Mouse (Mus musculus) cerebellum, adult 2 months (tissue): ENCODE results near the gene Espn. TPM values are rescaled to one million over a fixed set of nuclear protein-coding genes. Genes with fewer than 3 reads are reported as not detected.

Source experiments
- DNase-seq, 2 experiments: peaks; one replicate each; pipeline ENCODE4 v3.0.0; 2021
- H3K27ac ChIP-seq: fragments of 200-500 bp; 2 replicates; pipeline ENCODE4 v1.5.1; 2012; ENCODE audit warnings: low read length, control low read depth, inconsistent platforms; ENCODE audit not compliant: insufficient read depth
- H3K27me3 ChIP-seq: fragments of 200-500 bp; 2 replicates; pipeline ENCODE4 v1.6.1; 2012; ENCODE audit warnings: inconsistent platforms, mild to moderate bottlenecking, low read length, moderate library complexity; ENCODE audit not compliant: control insufficient read depth, insufficient read depth
- H3K4me1 ChIP-seq: fragments of 200-500 bp; 2 replicates; pipeline ENCODE4 v1.6.1; 2011; ENCODE audit warnings: low read length; ENCODE audit not compliant: control insufficient read depth, insufficient read depth
- H3K4me3 ChIP-seq: fragments of 200-500 bp; replicated peaks from 2 replicates; pipeline ENCODE3; 2011; ENCODE audit warnings: mild to moderate bottlenecking, low read depth, low read length, control low read depth; ENCODE audit not compliant: insufficient read depth
- CTCF ChIP-seq: fragments of 200-500 bp; IDR thresholded peaks from 2 replicates; pipeline ENCODE4 v1.5.1; 2011; ENCODE audit warnings: low read depth, mild to moderate bottlenecking, control low read depth, low read length, moderate library complexity, borderline replicate concordance; ENCODE audit not compliant: insufficient read depth
- POLR2A ChIP-seq: fragments of 200-500 bp; IDR thresholded peaks from 2 replicates; pipeline ENCODE4 v1.6.1; 2011; ENCODE audit warnings: low read length, control low read depth, borderline replicate concordance; ENCODE audit not compliant: insufficient read depth
- WGBS: fragments of 180-500 bp; shearing (Covaris S2); methylation state at CpG from one replicate; pipeline ENCODE4 v1.1.7; 2018; 5-methylcytosine and 5-hydroxymethylcytosine counted together
- polyA plus RNA-seq: library from polyadenylated mRNA; depleted of rRNA; stranded (reverse); fragments of >200 nt; gene quantifications from 2 replicates; pipeline ENCODE4 v1.2.3, GENCODE M21; 2012

The Espn gene
- polyA plus RNA-seq, 1 experiment, result 7.1 TPM

- no peak for DNase-seq
- TF ChIP-seq POLR2A (no peak), CTCF (no peak)
- Histone ChIP-seq H3K27ac (no peak overlapping the region; the same call in 1 of the 2 replicates), H3K4me3 (no peak overlapping the region), H3K4me1 (peaks cover 41% of the 10 kb centered on the region), H3K27me3 (no peaks in the 10 kb centered on the region)
- 61% methylated on average over 11 of the region's 11 CpGs for WGBS
Observed at GRCm38 (mm10) chr4:152190096-152190653, 38.0 kb upstream of the Espn start.

GRCm38 (mm10) chr4:152189691-152190090 lies 37.5 kb upstream of the Espn start:
- no peaks in the 10 kb centered on the region for H3K27me3 ChIP-seq
- 85% methylated on average over 4 of the region's 4 CpGs for WGBS
- H3K27ac ChIP-seq, result peak overlapping the region; percentile 42; the same call in 1 of the 2 replicates

GRCm38 (mm10) chr4:152189071-152189470 lies 36.9 kb upstream of the Espn start:
- Histone ChIP-seq H3K27ac (no peak overlapping the region), H3K27me3 (no peaks in the 10 kb centered on the region), H3K4me1 (peaks cover 43% of the 10 kb centered on the region), H3K4me3 (no peak overlapping the region)
- TF ChIP-seq CTCF, result no peak
- no peak for TF ChIP-seq POLR2A
- DNase-seq, result no peak
- 90% methylated on average over 6 of the region's 6 CpGs for WGBS

More at GRCm38 (mm10) chr4:152189691-152190090, 37.5 kb upstream of the Espn start:
- H3K4me1 ChIP-seq, result peaks cover 43% of the 10 kb centered on the region
- TF ChIP-seq POLR2A (no peak), CTCF (no peak)
- no peak for DNase-seq
- no peak overlapping the region for H3K4me3 ChIP-seq

- Histone ChIP-seq H3K4me3 (no peak overlapping the region), H3K27ac (no peak overlapping the region), H3K4me1 (peaks cover 43% of the 10 kb centered on the region), H3K27me3 (no peaks in the 10 kb centered on the region)
- no peak for DNase-seq
- TF ChIP-seq CTCF, result no peak
- no peak for TF ChIP-seq POLR2A
- 93% methylated on average over 2 of the region's 2 CpGs for WGBS
Observed at GRCm38 (mm10) chr4:152188651-152189050, 36.5 kb upstream of the Espn start.

GRCm38 (mm10) chr4:152187142-152187541 lies 35.0 kb upstream of the Espn start:
- Histone ChIP-seq H3K4me1 (peaks cover 42% of the 10 kb centered on the region), H3K27ac (no peak overlapping the region), H3K4me3 (no peak overlapping the region), H3K27me3 (no peaks in the 10 kb centered on the region)
- TF ChIP-seq POLR2A, result no peak
- TF ChIP-seq CTCF, result no peak
- no peak for DNase-seq
- WGBS, result 82% methylated on average over 9 of the region's 9 CpGs

- Histone ChIP-seq H3K27ac (peak overlapping the region; percentile 52), H3K4me1 (peaks cover 46% of the 10 kb centered on the region), H3K27me3 (no peaks in the 10 kb centered on the region), H3K4me3 (no peak overlapping the region)
- WGBS, result 50% methylated on average over 14 of the region's 14 CpGs
- DNase-seq, result no peak
- TF ChIP-seq CTCF (no peak), POLR2A (no peak)
Observed at GRCm38 (mm10) chr4:152186205-152187082, 34.3 kb upstream of the Espn start.

GRCm38 (mm10) chr4:152185510-152186204 lies 33.5 kb upstream of the Espn start:
- Histone ChIP-seq H3K4me1 (peaks cover 46% of the 10 kb centered on the region), H3K27ac (peak overlapping the region; percentile 47), H3K27me3 (no peaks in the 10 kb centered on the region), H3K4me3 (no peak overlapping the region)
- WGBS, result 29% methylated on average over 19 of the region's 19 CpGs
- DNase-seq, result no peak
- TF ChIP-seq POLR2A, result no peak
